Mouse (Mus musculus): ENCODE measurements around the gene Taf1b.

DNA sequence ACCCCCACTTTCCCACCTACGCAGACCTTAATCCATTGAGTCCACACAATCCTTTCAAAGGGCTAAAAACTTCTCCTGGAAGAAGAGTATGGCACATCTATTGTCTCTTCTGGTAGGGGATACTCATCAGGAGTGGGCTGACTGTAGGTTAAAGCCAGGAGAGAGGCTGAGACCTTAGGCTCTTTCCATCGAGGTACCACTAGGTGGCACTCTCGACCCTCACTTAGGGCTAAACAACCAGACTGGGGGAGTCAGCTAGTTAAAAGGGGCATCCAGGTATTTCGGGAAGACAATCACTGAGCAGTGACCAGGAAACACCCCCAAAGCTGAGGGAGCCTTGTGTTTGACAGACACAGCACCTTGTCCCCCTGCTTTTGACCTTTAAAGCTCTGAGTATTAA, 27.2 kb upstream of the Taf1b start:
- TF ChIP-seq CTCF (IDR thresholded peaks at IDR 0.05; ENCODE audit: low read depth) = peak; percentile 81
- no peak for TF ChIP-seq EP300 (IDR thresholded peaks at IDR 0.05; ENCODE audit: low read depth)

Data from liver, postnatal 0 days (tissue).